Mouse (Mus musculus) embryonic facial prominence, embryonic 14.5 days (tissue): ENCODE measurements around the gene Cops4. TPM values are rescaled to one million over a fixed set of nuclear protein-coding genes. Genes with fewer than 3 reads are reported as not detected.

Experiments used
- ATAC-seq: fragments of 200-750 bp; cut with Nextera tagmentation; 2 replicates; pipeline ENCODE4 v1.8.0; 2017; ENCODE audit warnings: low read depth, moderate number of reproducible peaks, moderate TSS enrichment
- DNase-seq: peaks from one replicate; pipeline ENCODE4 v3.0.0-alpha.2; 2015; ENCODE audit warnings: low spot score
- H3K27ac ChIP-seq: fragments of 300-500 bp; sonication (generic); replicated peaks from 2 replicates; pipeline ENCODE4 v1.5.1; 2014; ENCODE audit warnings: low read depth, mild to moderate bottlenecking, low read length, moderate library complexity
- H3K27me3 ChIP-seq: fragments of 300-500 bp; sonication (generic); replicated peaks from 2 replicates; pipeline ENCODE4 v1.6.1; 2014; ENCODE audit warnings: low read length; ENCODE audit not compliant: control insufficient read depth, insufficient read depth
- H3K36me3 ChIP-seq: fragments of 300-500 bp; sonication (generic); 2 replicates; pipeline ENCODE4 v1.6.1; 2014; ENCODE audit warnings: low read length, mixed read lengths; ENCODE audit not compliant: control insufficient read depth, insufficient read depth
- H3K4me1 ChIP-seq: fragments of 300-500 bp; sonication (generic); 2 replicates; pipeline ENCODE4 v1.6.1; 2014; ENCODE audit warnings: antibody characterized with exemption, low read length; ENCODE audit not compliant: control insufficient read depth, insufficient read depth
- H3K4me2 ChIP-seq: fragments of 300-500 bp; sonication (generic); 2 replicates; pipeline ENCODE4 v1.6.1; 2014; ENCODE audit warnings: low read depth, mild to moderate bottlenecking, low read length, moderate library complexity, mixed read lengths
- H3K4me3 ChIP-seq: fragments of 300-500 bp; sonication (generic); 2 replicates; pipeline ENCODE4 v1.5.1; 2014; ENCODE audit warnings: low read depth, mild to moderate bottlenecking, low read length
- H3K9ac ChIP-seq: fragments of 300-500 bp; sonication (generic); 2 replicates; pipeline ENCODE4 v1.6.1; 2014; ENCODE audit warnings: low read depth, mild to moderate bottlenecking, low read length, moderate library complexity, mixed read lengths
- H3K9me3 ChIP-seq: fragments of 300-500 bp; sonication (generic); 2 replicates; pipeline ENCODE4 v1.6.1; 2016; ENCODE audit warnings: low read length; ENCODE audit not compliant: control insufficient read depth
- WGBS: fragments of 180-500 bp; shearing (Covaris S2); extraction: QIAGEN DNeasy Blood & Tissue Kit; methylation state at CpG from one replicate; pipeline ENCODE4 v1.1.7; 2014; 5-methylcytosine and 5-hydroxymethylcytosine counted together
- polyA plus RNA-seq: library from polyadenylated mRNA; unstranded; fragments of >200 nt; fragmentation: Nextera tagmentation; extraction: Ambion mirVana; gene quantifications from 2 replicates; pipeline ENCODE4 v1.2.1, GENCODE M21; 2014

Gene Cops4
- 178 and 188 TPM in 2 replicates for polyA plus RNA-seq

- DNase-seq (peak; percentile 100), ATAC-seq (peak; percentile 100)
- H3K27me3 ChIP-seq: no peaks in the 10 kb centered on the region
- WGBS: under 1% methylated on average over 60 of the region's 64 CpGs
- peaks cover 7% of the 10 kb centered on the region; the same call in 1 of the 2 replicates for H3K36me3 ChIP-seq
- H3K27ac ChIP-seq: peak within 1 kb of the TSS; percentile 85
- peaks cover 11% of the 10 kb centered on the region; the same call in 1 of the 2 replicates for H3K4me1 ChIP-seq
- peak within 1 kb of the TSS; percentile 89 for H3K9ac ChIP-seq
- peak within 1 kb of the TSS; percentile 76 for H3K4me2 ChIP-seq
- peak within 1 kb of the TSS; percentile 76 for H3K4me3 ChIP-seq
- H3K9me3 ChIP-seq: no peaks in the 10 kb centered on the region
Measured at GRCm38 (mm10) chr5:100518049-100519026, at the start of gene Cops4. Cops4 (plus strand) TSS chr5:100518309.

GRCm38 (mm10) chr5:100476328-100476727, 41.8 kb upstream of the Cops4 start:
- ATAC-seq (no peak), DNase-seq (no peak)
- Histone ChIP-seq H3K4me1 (no peaks in the 10 kb centered on the region), H3K9ac (no peak overlapping the region), H3K27ac (no peak overlapping the region), H3K27me3 (no peaks in the 10 kb centered on the region), H3K36me3 (peaks cover 25% of the 10 kb centered on the region; the same call in 1 of the 2 replicates), H3K9me3 (no peaks in the 10 kb centered on the region), H3K4me3 (no peak overlapping the region), H3K4me2 (no peak overlapping the region)
- WGBS: 83% methylated on average over 3 of the region's 3 CpGs

- Histone ChIP-seq H3K4me2 (no peak overlapping the region), H3K4me3 (no peak overlapping the region), H3K9ac (no peak overlapping the region), H3K36me3 (0 out of 2 replicates have a peak, but pooled peaks cover 19% of the 10 kb centered on the region), H3K27ac (no peak overlapping the region), H3K9me3 (no peaks in the 10 kb centered on the region), H3K27me3 (no peaks in the 10 kb centered on the region), H3K4me1 (no peaks in the 10 kb centered on the region)
- ATAC-seq (no peak), DNase-seq (no peak)
- 89% methylated on average over 9 of the region's 9 CpGs for WGBS
Measured at GRCm38 (mm10) chr5:100477604-100478003, 40.5 kb upstream of the Cops4 start.

- DNase-seq: no peak
- Histone ChIP-seq H3K36me3 (peaks cover 7% of the 10 kb centered on the region; the same call in 1 of the 2 replicates), H3K27ac (no peak overlapping the region), H3K4me1 (no peaks in the 10 kb centered on the region), H3K27me3 (no peaks in the 10 kb centered on the region), H3K9ac (no peak overlapping the region), H3K4me3 (no peak overlapping the region), H3K4me2 (no peak overlapping the region), H3K9me3 (no peaks in the 10 kb centered on the region)
- ATAC-seq: no peak
Measured at GRCm38 (mm10) chr5:100483569-100483968, 34.5 kb upstream of the Cops4 start.

GRCm38 (mm10) chr5:100487120-100487519, 31.0 kb upstream of the Cops4 start:
- Histone ChIP-seq H3K4me3 (no peak overlapping the region), H3K27ac (no peak overlapping the region), H3K4me2 (no peak overlapping the region), H3K27me3 (no peaks in the 10 kb centered on the region), H3K9me3 (no peaks in the 10 kb centered on the region), H3K36me3 (peaks cover 7% of the 10 kb centered on the region; the same call in 1 of the 2 replicates), H3K4me1 (no peaks in the 10 kb centered on the region), H3K9ac (no peak overlapping the region)
- WGBS: 81% methylated on average over 2 of the region's 2 CpGs
- ATAC-seq: no peak
- no peak for DNase-seq

- Histone ChIP-seq H3K4me2 (no peak overlapping the region), H3K4me1 (no peaks in the 10 kb centered on the region), H3K27ac (no peak overlapping the region), H3K9me3 (no peaks in the 10 kb centered on the region), H3K36me3 (peaks cover 7% of the 10 kb centered on the region; the same call in 1 of the 2 replicates), H3K4me3 (no peak overlapping the region), H3K27me3 (no peaks in the 10 kb centered on the region), H3K9ac (no peak overlapping the region)
- 85% methylated on average over 3 of the region's 3 CpGs for WGBS
- ATAC-seq (no peak), DNase-seq (no peak)
Measured at GRCm38 (mm10) chr5:100488231-100488630, 29.9 kb upstream of the Cops4 start.

GRCm38 (mm10) chr5:100489340-100489739, 28.8 kb upstream of the Cops4 start:
- Histone ChIP-seq H3K27ac (no peak overlapping the region), H3K9ac (no peak overlapping the region), H3K4me2 (no peak overlapping the region), H3K36me3 (peaks cover 3% of the 10 kb centered on the region; the same call in 1 of the 2 replicates), H3K9me3 (no peaks in the 10 kb centered on the region), H3K4me3 (no peak overlapping the region), H3K27me3 (no peaks in the 10 kb centered on the region), H3K4me1 (no peaks in the 10 kb centered on the region)
- 85% methylated on average over 2 of the region's 2 CpGs for whole genome bisulfite sequencing
- no peak for ATAC-seq
- DNase-seq: no peak

- WGBS: 64% methylated on average over 4 of the region's 4 CpGs
- Histone ChIP-seq H3K27ac (no peak overlapping the region), H3K4me1 (no peaks in the 10 kb centered on the region), H3K9ac (no peak overlapping the region), H3K27me3 (no peaks in the 10 kb centered on the region), H3K9me3 (no peaks in the 10 kb centered on the region), H3K4me2 (no peak overlapping the region), H3K4me3 (no peak overlapping the region), H3K36me3 (no peaks in the 10 kb centered on the region)
- no peak for ATAC-seq
- DNase-seq: no peak
Measured at GRCm38 (mm10) chr5:100491704-100492103, 26.4 kb upstream of the Cops4 start.
